Mouse (Mus musculus) midbrain, embryonic 15.5 days (tissue): Measurements from ENCODE around the gene Cdk2ap2. TPM values are rescaled to one million over a fixed set of nuclear protein-coding genes. Genes with fewer than 3 reads are reported as not detected.
A peak's percentile ranks its signal among the peaks of the same experiment; 100 is the strongest.

ENCODE experiments used
- ATAC-seq: fragments of 200-750 bp; cut with Nextera tagmentation; replicated peaks from 2 replicates; pipeline ENCODE4 v1.8.0; 2017; ENCODE audit warnings: moderate TSS enrichment
- H3K27ac ChIP-seq: fragments of 300-500 bp; sonication (generic); 2 replicates; pipeline ENCODE4 v1.5.1; 2015; ENCODE audit warnings: mild to moderate bottlenecking, inconsistent platforms
- H3K27me3 ChIP-seq: fragments of 300-500 bp; sonication (generic); replicated peaks from 2 replicates; pipeline ENCODE4 v1.6.1; 2015; ENCODE audit warnings: inconsistent platforms
- H3K36me3 ChIP-seq: fragments of 300-500 bp; sonication (generic); replicated peaks from 2 replicates; pipeline ENCODE4 v1.6.1; 2015; ENCODE audit warnings: inconsistent platforms
- H3K4me1 ChIP-seq: fragments of 300-500 bp; sonication (generic); 2 replicates; pipeline ENCODE4 v1.6.1; 2015; ENCODE audit warnings: inconsistent platforms
- H3K4me2 ChIP-seq: fragments of 300-500 bp; sonication (generic); 2 replicates; pipeline ENCODE4 v1.6.1; 2015; ENCODE audit warnings: inconsistent platforms, mild to moderate bottlenecking, moderate library complexity
- H3K4me3 ChIP-seq: fragments of 300-500 bp; sonication (generic); 2 replicates; pipeline ENCODE4 v1.5.1; 2015; ENCODE audit warnings: mild to moderate bottlenecking, inconsistent platforms
- H3K9ac ChIP-seq: fragments of 300-500 bp; sonication (generic); 2 replicates; pipeline ENCODE4 v1.6.1; 2015; ENCODE audit warnings: mild to moderate bottlenecking, inconsistent platforms
- H3K9me3 ChIP-seq: fragments of 300-500 bp; sonication (generic); 2 replicates; pipeline ENCODE4 v1.6.1; 2016; ENCODE audit warnings: inconsistent platforms
- WGBS: fragments of 180-500 bp; shearing (Covaris S2); methylation state at CpG from one replicate; pipeline ENCODE4 v1.1.7; 2015; ENCODE audit warnings: mixed read lengths; 5-methylcytosine and 5-hydroxymethylcytosine counted together
- polyA plus RNA-seq: library from polyadenylated mRNA; unstranded; fragments of >200 nt; fragmentation: Nextera tagmentation; extraction: Ambion mirVana; gene quantifications from 2 replicates; pipeline ENCODE4 v1.2.1, GENCODE M21; 2015

Cdk2ap2 gene
- polyA plus RNA-seq, 1 experiment from 2014 or later = 92.3 TPM

DNA sequence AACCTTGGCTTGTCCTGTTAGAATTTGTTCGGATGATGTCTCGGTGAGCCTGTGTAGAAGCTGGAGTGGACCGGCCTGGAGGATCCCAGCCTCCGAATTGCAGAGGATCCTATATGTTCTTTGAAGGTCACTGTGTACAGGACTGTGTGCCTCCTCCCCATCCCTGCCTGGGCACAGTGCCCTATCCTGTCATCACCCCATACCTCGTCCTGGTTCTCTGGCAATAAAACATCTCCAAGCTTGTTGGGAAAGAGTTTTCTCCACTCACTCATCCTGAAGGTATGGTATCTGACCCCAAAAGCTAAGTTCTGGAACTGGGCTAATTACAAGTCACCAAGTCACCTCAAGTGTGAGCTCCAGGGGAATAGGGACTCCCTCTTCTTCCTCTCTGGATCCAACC lies 9.9 kb upstream of the Cdk2ap2 start:
- 0 out of 2 replicates have a peak, but pooled peaks cover 6% of the 10 kb centered on the region for H3K27me3 ChIP-seq

DNA sequence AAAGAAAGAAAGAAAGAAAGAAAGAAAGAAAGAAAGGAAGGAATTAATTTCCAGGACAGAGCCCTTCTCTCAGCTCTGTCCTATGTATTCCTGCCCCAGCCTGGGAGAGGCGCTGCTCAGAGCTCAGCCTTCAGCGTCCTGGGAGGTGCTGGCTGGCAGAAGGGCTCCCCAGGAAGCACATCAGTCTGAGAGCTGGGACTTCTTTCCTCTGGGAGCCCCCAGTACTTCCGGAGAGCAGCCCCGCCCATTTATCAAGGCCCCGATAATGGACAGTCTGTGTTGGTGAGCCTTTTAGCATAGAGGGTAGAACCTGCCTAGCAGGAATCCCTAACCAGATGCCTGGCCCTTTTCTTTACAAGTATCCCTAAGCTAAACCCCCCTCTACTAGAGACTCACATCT lies 8.8 kb upstream of the Cdk2ap2 start:
- H3K27ac ChIP-seq = no peak overlapping the region
- no peak for ATAC-seq
- no peaks in the 10 kb centered on the region for H3K36me3 ChIP-seq
- no peak overlapping the region for H3K4me3 ChIP-seq
- H3K9me3 ChIP-seq = no peaks in the 10 kb centered on the region
- H3K4me2 ChIP-seq = no peak overlapping the region
- no peaks in the 10 kb centered on the region for H3K4me1 ChIP-seq
- peaks cover 6% of the 10 kb centered on the region; the same call in 1 of the 2 replicates for H3K27me3 ChIP-seq
- WGBS = 65% methylated on average over 5 of the region's 5 CpGs
- no peak overlapping the region for H3K9ac ChIP-seq

More for the DNA sequence above, 9.9 kb upstream of the Cdk2ap2 start:
- no peak overlapping the region for H3K27ac ChIP-seq
- H3K36me3 ChIP-seq = no peaks in the 10 kb centered on the region
- no peaks in the 10 kb centered on the region for H3K9me3 ChIP-seq
- no peak overlapping the region for H3K9ac ChIP-seq
- 92% methylated on average over 5 of the region's 5 CpGs for WGBS
- ATAC-seq = no peak
- no peaks in the 10 kb centered on the region for H3K4me1 ChIP-seq
- H3K4me2 ChIP-seq = no peak overlapping the region
- no peak overlapping the region for H3K4me3 ChIP-seq

- Histone ChIP-seq H3K9me3 (no peaks in the 10 kb centered on the region), H3K9ac (no peak overlapping the region), H3K27me3 (peaks cover 6% of the 10 kb centered on the region; the same call in 1 of the 2 replicates), H3K4me2 (no peak overlapping the region), H3K36me3 (no peaks in the 10 kb centered on the region), H3K4me1 (no peaks in the 10 kb centered on the region), H3K4me3 (no peak overlapping the region), H3K27ac (no peak overlapping the region)
- no peak for ATAC-seq
- 60% methylated on average over 6 of the region's 6 CpGs for WGBS
These were observed 7.9 kb upstream of the Cdk2ap2 start for GRCm38 (mm10) chr19:4089128-4089527.

- H3K4me3 ChIP-seq = no peak overlapping the region
- H3K27me3 ChIP-seq = peaks cover 6% of the 10 kb centered on the region; the same call in 1 of the 2 replicates
- no peaks in the 10 kb centered on the region for H3K9me3 ChIP-seq
- H3K4me1 ChIP-seq = no peaks in the 10 kb centered on the region
- H3K9ac ChIP-seq = no peak overlapping the region
- ATAC-seq = no peak
- H3K4me2 ChIP-seq = no peak overlapping the region
- H3K36me3 ChIP-seq = no peaks in the 10 kb centered on the region
- H3K27ac ChIP-seq = no peak overlapping the region
- 89% methylated on average over 3 of the region's 3 CpGs for WGBS
These were observed 6.5 kb upstream of the Cdk2ap2 start for GRCm38 (mm10) chr19:4090446-4090845.

DNA sequence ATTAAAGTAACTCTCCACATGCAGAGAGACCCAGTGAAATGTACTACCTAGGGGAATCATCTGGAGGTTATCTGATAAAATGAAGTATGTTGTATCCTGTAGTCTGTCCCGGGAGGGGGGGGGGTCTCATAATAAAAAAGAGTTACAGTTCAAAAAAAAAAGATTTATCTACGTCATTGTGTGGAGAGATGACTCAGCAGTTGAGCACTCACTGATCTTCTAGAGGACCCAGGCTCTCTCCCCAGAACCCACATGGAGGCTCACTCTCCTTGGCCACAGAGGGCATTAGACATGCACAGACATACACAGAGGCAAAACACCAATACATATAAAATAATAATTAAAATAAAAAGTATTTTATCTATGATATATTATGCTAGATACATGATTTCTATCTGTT lies 5.6 kb upstream of the Cdk2ap2 start:
- Histone ChIP-seq H3K9ac (no peak overlapping the region), H3K9me3 (no peaks in the 10 kb centered on the region), H3K36me3 (no peaks in the 10 kb centered on the region), H3K4me1 (peaks cover 7% of the 10 kb centered on the region; the same call in 1 of the 2 replicates), H3K4me2 (no peak overlapping the region), H3K27ac (no peak overlapping the region), H3K27me3 (peaks cover 6% of the 10 kb centered on the region; the same call in 1 of the 2 replicates), H3K4me3 (no peak overlapping the region)
- no peak for ATAC-seq
- 54% methylated on average over 2 of the region's 2 CpGs for WGBS

DNA sequence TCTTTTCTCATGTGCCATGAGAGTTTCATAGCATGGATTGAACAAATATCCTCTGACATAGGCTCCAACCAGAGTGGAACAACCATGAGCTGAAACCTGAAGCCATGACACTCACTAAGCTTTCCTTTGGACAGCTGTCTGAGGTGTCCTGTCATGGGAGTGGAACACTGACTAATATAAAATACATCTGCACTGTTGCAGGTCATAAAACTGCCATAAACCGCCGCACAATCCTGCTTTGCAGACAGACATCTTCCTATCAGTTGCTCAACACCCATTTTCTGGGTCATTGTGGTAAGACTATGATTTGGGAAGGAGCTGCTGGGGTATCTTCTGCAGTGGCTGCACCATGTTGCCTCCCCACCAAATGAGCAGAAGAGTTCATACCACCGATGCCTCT lies 4.2 kb upstream of the Cdk2ap2 start:
- H3K4me2 ChIP-seq = no peak overlapping the region
- 91% methylated on average over 3 of the region's 3 CpGs for WGBS

DNA sequence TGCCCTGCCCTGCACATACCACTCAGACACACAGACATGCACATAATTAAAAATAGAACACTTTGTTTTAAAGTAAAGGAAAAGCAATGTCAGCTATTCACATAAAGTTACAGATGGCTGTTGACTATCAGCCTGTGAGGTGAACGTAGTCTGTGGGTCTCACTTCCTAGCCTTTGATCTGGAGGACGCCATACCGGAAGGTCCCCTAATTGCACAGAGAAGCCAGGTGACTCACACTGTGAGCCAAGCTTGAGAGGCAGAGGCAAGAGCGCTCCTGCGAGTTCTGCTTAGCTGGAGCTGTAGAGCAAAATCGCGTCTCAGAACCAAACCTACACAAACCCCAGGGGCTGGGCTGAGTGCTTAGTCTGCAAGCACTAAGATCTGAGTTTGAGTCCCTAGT lies 3.2 kb upstream of the Cdk2ap2 start:
- no peak overlapping the region for H3K4me3 ChIP-seq
- H3K4me2 ChIP-seq = no peak overlapping the region
- H3K27ac ChIP-seq = no peak overlapping the region
- no peaks in the 10 kb centered on the region for H3K9me3 ChIP-seq
- H3K27me3 ChIP-seq = peaks cover 6% of the 10 kb centered on the region; the same call in 1 of the 2 replicates
- H3K9ac ChIP-seq = no peak overlapping the region
- H3K36me3 ChIP-seq = no peaks in the 10 kb centered on the region
- ATAC-seq = no peak
- H3K4me1 ChIP-seq = peaks cover 23% of the 10 kb centered on the region
- WGBS = 82% methylated on average over 7 of the region's 7 CpGs

More for the DNA sequence above, 4.2 kb upstream of the Cdk2ap2 start:
- Histone ChIP-seq H3K27me3 (peaks cover 6% of the 10 kb centered on the region; the same call in 1 of the 2 replicates), H3K27ac (no peak overlapping the region), H3K9me3 (no peaks in the 10 kb centered on the region), H3K36me3 (no peaks in the 10 kb centered on the region), H3K9ac (no peak overlapping the region), H3K4me3 (no peak overlapping the region), H3K4me1 (peaks cover 13% of the 10 kb centered on the region)
- ATAC-seq = no peak

- WGBS = 87% methylated on average over 3 of the region's 3 CpGs
- Histone ChIP-seq H3K27me3 (peaks cover 3% of the 10 kb centered on the region; the same call in 1 of the 2 replicates), H3K4me1 (peaks cover 29% of the 10 kb centered on the region), H3K9ac (no peak overlapping the region), H3K4me2 (no peak overlapping the region), H3K27ac (no peak overlapping the region), H3K4me3 (no peak overlapping the region), H3K9me3 (no peaks in the 10 kb centered on the region), H3K36me3 (no peaks in the 10 kb centered on the region)
- ATAC-seq = no peak
These were observed 2.6 kb upstream of the Cdk2ap2 start for GRCm38 (mm10) chr19:4094348-4094747.

DNA sequence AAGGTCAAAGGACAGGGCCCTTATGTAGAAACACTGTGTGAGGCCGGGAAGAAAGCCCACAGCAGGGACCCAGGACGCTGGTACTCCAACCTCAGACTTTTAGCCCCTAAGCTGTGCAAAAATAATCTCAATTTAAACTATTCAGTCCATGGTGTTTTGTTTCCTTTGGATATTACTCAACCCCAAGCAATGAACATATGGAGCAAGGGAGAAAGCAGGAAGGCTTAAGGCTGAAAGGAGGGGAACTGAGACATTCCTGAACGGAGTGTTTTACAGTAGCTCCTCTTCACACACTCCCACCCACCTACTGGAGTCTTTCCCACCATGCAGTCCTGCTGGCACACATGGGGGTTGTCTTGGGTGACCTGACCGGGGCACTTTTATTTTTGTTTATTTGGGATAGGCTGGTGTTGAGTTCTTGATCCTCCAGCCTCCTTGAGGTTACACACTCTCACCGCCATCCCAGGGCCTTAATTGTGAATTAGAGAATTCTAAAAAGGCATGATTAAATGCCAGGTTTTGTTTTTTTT lies 2.1 kb upstream of the Cdk2ap2 start:
- no peak overlapping the region for H3K9ac ChIP-seq
- 75% methylated on average over 5 of the region's 5 CpGs for WGBS
- ATAC-seq = no peak
- H3K36me3 ChIP-seq = no peaks in the 10 kb centered on the region
- peaks cover 34% of the 10 kb centered on the region for H3K4me1 ChIP-seq
- no peak overlapping the region for H3K27ac ChIP-seq
- H3K4me2 ChIP-seq = no peak overlapping the region
- no peak overlapping the region for H3K4me3 ChIP-seq
- no peaks in the 10 kb centered on the region; the same call in 1 of the 2 replicates for H3K27me3 ChIP-seq
- no peaks in the 10 kb centered on the region for H3K9me3 ChIP-seq

GRCm38 (mm10) chr19:4095802-4096201 lies 1.2 kb upstream of the Cdk2ap2 start:
- Histone ChIP-seq H3K36me3 (no peaks in the 10 kb centered on the region), H3K27me3 (no peaks in the 10 kb centered on the region; the same call in 1 of the 2 replicates), H3K4me1 (peaks cover 43% of the 10 kb centered on the region), H3K4me2 (peak overlapping the region; percentile 69), H3K4me3 (no peak overlapping the region; the same call in 1 of the 2 replicates), H3K27ac (no peak overlapping the region), H3K9ac (no peak overlapping the region), H3K9me3 (no peaks in the 10 kb centered on the region)
- whole genome bisulfite sequencing = 68% methylated on average over 3 of the region's 3 CpGs
- ATAC-seq = no peak

GRCm38 (mm10) chr19:4097441-4097825 lies 451 bp downstream of the Cdk2ap2 start:
- no peaks in the 10 kb centered on the region for H3K36me3 ChIP-seq
- peak overlapping the region; percentile 69 for H3K4me2 ChIP-seq
- H3K27ac ChIP-seq = peak overlapping the region; percentile 70
- no peaks in the 10 kb centered on the region; the same call in 1 of the 2 replicates for H3K27me3 ChIP-seq
- peak overlapping the region; percentile 35 for H3K9ac ChIP-seq
- no peaks in the 10 kb centered on the region for H3K9me3 ChIP-seq
- peak overlapping the region; percentile 65 for H3K4me3 ChIP-seq
- H3K4me1 ChIP-seq = peaks cover 54% of the 10 kb centered on the region
- 2% methylated on average over 21 of the region's 21 CpGs for WGBS
- no peak; the same call in 1 of the 2 replicates for ATAC-seq

- Histone ChIP-seq H3K4me3 (no peak overlapping the region), H3K27ac (no peak overlapping the region), H3K9me3 (no peaks in the 10 kb centered on the region), H3K4me1 (peaks cover 56% of the 10 kb centered on the region), H3K36me3 (no peaks in the 10 kb centered on the region; the same call in 1 of the 2 replicates), H3K4me2 (0 out of 2 replicates have a peak overlapping the region, but pooled peaks have one; percentile 63), H3K27me3 (no peaks in the 10 kb centered on the region), H3K9ac (no peak overlapping the region)
- WGBS = 90% methylated on average over 13 of the region's 13 CpGs
- no peak for ATAC-seq
These were observed 1.4 kb downstream of the Cdk2ap2 start for GRCm38 (mm10) chr19:4098426-4098825.

DNA sequence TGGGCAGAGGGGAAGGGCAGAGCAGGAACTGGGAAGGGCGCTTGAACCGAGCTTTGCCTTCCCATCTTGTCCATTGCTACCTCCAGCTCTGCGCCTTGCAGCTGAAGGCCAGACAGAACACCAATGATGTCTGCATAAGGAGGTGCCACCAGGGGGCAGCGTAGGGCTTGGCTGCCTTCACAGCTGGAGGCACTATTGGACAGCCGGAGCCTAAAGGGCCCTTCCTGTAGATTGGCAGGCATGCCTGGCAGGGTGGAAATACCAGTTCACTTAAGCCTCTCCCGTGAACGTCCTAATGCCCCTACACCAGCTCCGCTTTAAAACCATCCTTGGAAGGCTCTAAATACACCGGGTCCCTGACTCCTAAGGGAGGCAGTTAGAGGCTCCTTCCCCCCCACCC lies 2.1 kb downstream of the Cdk2ap2 start:
- H3K27ac ChIP-seq = no peak overlapping the region
- H3K9me3 ChIP-seq = no peaks in the 10 kb centered on the region
- ATAC-seq = no peak
- H3K9ac ChIP-seq = no peak overlapping the region
- H3K36me3 ChIP-seq = no peaks in the 10 kb centered on the region; the same call in 1 of the 2 replicates
- H3K4me2 ChIP-seq = peak overlapping the region; percentile 63
- H3K4me1 ChIP-seq = peaks cover 56% of the 10 kb centered on the region
- no peak overlapping the region for H3K4me3 ChIP-seq
- H3K27me3 ChIP-seq = no peaks in the 10 kb centered on the region
- 15% methylated on average over 9 of the region's 9 CpGs for WGBS
